Mouse (Mus musculus) forebrain, embryonic 12.5 days (tissue): ENCODE measurements around the gene Lbhd2. TPM values are rescaled to one million over a fixed set of nuclear protein-coding genes. Genes with fewer than 3 reads are reported as not detected.
A peak's percentile ranks its signal among the peaks of the same experiment; 100 is the strongest.

Experiments used
- ATAC-seq: fragments of 200-750 bp; cut with Nextera tagmentation; 2 replicates; pipeline ENCODE4 v1.8.0; 2017; ENCODE audit warnings: moderate TSS enrichment; ENCODE audit not compliant: low FRiP score
- H3K27ac ChIP-seq: fragments of 300-500 bp; sonication (generic); 2 replicates; pipeline ENCODE4 v1.5.1; 2016; ENCODE audit warnings: mild to moderate bottlenecking
- H3K27me3 ChIP-seq: fragments of 300-500 bp; sonication (generic); 2 replicates; pipeline ENCODE4 v1.6.1; 2016; ENCODE audit warnings: mild to moderate bottlenecking
- H3K36me3 ChIP-seq: fragments of 300-500 bp; sonication (generic); replicated peaks from 2 replicates; pipeline ENCODE4 v1.6.1; 2016; ENCODE audit warnings: mild to moderate bottlenecking
- H3K4me1 ChIP-seq: fragments of 300-500 bp; sonication (generic); 2 replicates; pipeline ENCODE4 v1.6.1; 2016
- H3K4me2 ChIP-seq: fragments of 300-500 bp; sonication (generic); 2 replicates; pipeline ENCODE4 v1.6.1; 2016; ENCODE audit warnings: mild to moderate bottlenecking, moderate library complexity
- H3K4me3 ChIP-seq: fragments of 300-500 bp; sonication (generic); replicated peaks from 2 replicates; pipeline ENCODE4 v1.5.1; 2016; ENCODE audit warnings: mild to moderate bottlenecking
- H3K9ac ChIP-seq: fragments of 300-500 bp; sonication (generic); 2 replicates; pipeline ENCODE4 v1.6.1; 2016; ENCODE audit warnings: mild to moderate bottlenecking
- H3K9me3 ChIP-seq: fragments of 300-500 bp; sonication (generic); 2 replicates; pipeline ENCODE4 v1.6.1; 2016
- WGBS: fragments of 180-500 bp; shearing (Covaris S2); methylation state at CpG from one replicate; pipeline ENCODE4 v1.1.7; 2016; 5-methylcytosine and 5-hydroxymethylcytosine counted together
- polyA plus RNA-seq: library from polyadenylated mRNA; unstranded; fragments of >200 nt; fragmentation: Nextera tagmentation; extraction: Ambion mirVana; gene quantifications from 2 replicates; pipeline ENCODE4 v1.2.1, GENCODE M21; 2016

Gene Lbhd2
- polyA plus RNA-seq, 1 experiment from 2014 or later: 0.51 TPM

- Histone ChIP-seq H3K4me1 (peaks cover 33% of the 10 kb centered on the region), H3K9ac (no peak overlapping the region), H3K4me2 (no peak overlapping the region), H3K27me3 (peaks cover 100% of the 10 kb centered on the region), H3K36me3 (no peaks in the 10 kb centered on the region), H3K4me3 (no peak overlapping the region), H3K27ac (no peak overlapping the region), H3K9me3 (no peaks in the 10 kb centered on the region)
- ATAC-seq: no peak
- WGBS: 48% methylated on average over 12 of the region's 12 CpGs
Observed at GRCm38 (mm10) chr12:111427438-111428113, 21.0 kb downstream of the Lbhd2 start.

- Histone ChIP-seq H3K4me2 (no peak overlapping the region), H3K27ac (0 out of 2 replicates have a peak overlapping the region, but pooled peaks have one; percentile 3), H3K9ac (no peak overlapping the region), H3K27me3 (peaks cover 100% of the 10 kb centered on the region), H3K9me3 (no peaks in the 10 kb centered on the region), H3K4me1 (peaks cover 32% of the 10 kb centered on the region), H3K36me3 (no peaks in the 10 kb centered on the region), H3K4me3 (no peak overlapping the region)
- ATAC-seq: no peak
- 18% methylated on average over 8 of the region's 8 CpGs for WGBS
Observed at GRCm38 (mm10) chr12:111428364-111428763, 21.8 kb downstream of the Lbhd2 start.

- no peaks in the 10 kb centered on the region for H3K36me3 ChIP-seq
- ATAC-seq: no peak
- no peaks in the 10 kb centered on the region for H3K9me3 ChIP-seq
- peak overlapping the region; percentile 57 for H3K9ac ChIP-seq
- peak overlapping the region; percentile 64 for H3K4me2 ChIP-seq
- H3K4me1 ChIP-seq: peaks cover 27% of the 10 kb centered on the region
- WGBS: under 1% methylated on average over 40 of the region's 40 CpGs
- H3K4me3 ChIP-seq: peak overlapping the region; percentile 35
- 0 out of 2 replicates have a peak overlapping the region, but pooled peaks have one; percentile 3 for H3K27ac ChIP-seq
- H3K27me3 ChIP-seq: peaks cover 99% of the 10 kb centered on the region
Observed at GRCm38 (mm10) chr12:111428961-111429911, 22.6 kb downstream of the Lbhd2 start.

GRCm38 (mm10) chr12:111430049-111430867 is 23.6 kb downstream of the Lbhd2 start:
- Histone ChIP-seq H3K27ac (no peak overlapping the region), H3K4me2 (peak overlapping the region; percentile 64), H3K4me3 (peak overlapping the region; percentile 35), H3K27me3 (peaks cover 99% of the 10 kb centered on the region), H3K36me3 (no peaks in the 10 kb centered on the region), H3K9me3 (no peaks in the 10 kb centered on the region), H3K4me1 (peaks cover 31% of the 10 kb centered on the region), H3K9ac (peak overlapping the region; percentile 57; the same call in 1 of the 2 replicates)
- 8% methylated on average over 27 of the region's 27 CpGs for WGBS
- ATAC-seq: no peak

GRCm38 (mm10) chr12:111430868-111431817 is 24.5 kb downstream of the Lbhd2 start:
- Histone ChIP-seq H3K36me3 (no peaks in the 10 kb centered on the region), H3K4me3 (no peak overlapping the region), H3K4me1 (peaks cover 31% of the 10 kb centered on the region), H3K9ac (no peak overlapping the region), H3K9me3 (no peaks in the 10 kb centered on the region), H3K27me3 (peaks cover 95% of the 10 kb centered on the region), H3K27ac (no peak overlapping the region), H3K4me2 (no peak overlapping the region)
- ATAC-seq: no peak
- WGBS: 26% methylated on average over 14 of the region's 14 CpGs

- H3K4me3 ChIP-seq: no peak overlapping the region
- no peaks in the 10 kb centered on the region for H3K9me3 ChIP-seq
- no peak overlapping the region for H3K4me2 ChIP-seq
- ATAC-seq: no peak
- WGBS: 29% methylated on average over 4 of the region's 4 CpGs
- peaks cover 94% of the 10 kb centered on the region for H3K27me3 ChIP-seq
- H3K4me1 ChIP-seq: peaks cover 31% of the 10 kb centered on the region
- no peak overlapping the region for H3K9ac ChIP-seq
- H3K27ac ChIP-seq: 0 out of 2 replicates have a peak overlapping the region, but pooled peaks have one; percentile 8
- no peaks in the 10 kb centered on the region for H3K36me3 ChIP-seq
Observed at GRCm38 (mm10) chr12:111432097-111432496, 25.5 kb downstream of the Lbhd2 start.

- H3K4me2 ChIP-seq: no peak overlapping the region
- no peaks in the 10 kb centered on the region for H3K9me3 ChIP-seq
- H3K27ac ChIP-seq: no peak overlapping the region
- peaks cover 94% of the 10 kb centered on the region for H3K27me3 ChIP-seq
- no peak overlapping the region for H3K9ac ChIP-seq
- WGBS: 55% methylated on average over 4 of the region's 5 CpGs
- no peaks in the 10 kb centered on the region for H3K36me3 ChIP-seq
- H3K4me3 ChIP-seq: no peak overlapping the region
- peaks cover 31% of the 10 kb centered on the region for H3K4me1 ChIP-seq
- ATAC-seq: no peak
Observed at GRCm38 (mm10) chr12:111432751-111433331, 26.2 kb downstream of the Lbhd2 start.

- no peaks in the 10 kb centered on the region for H3K36me3 ChIP-seq
- ATAC-seq: no peak
- no peaks in the 10 kb centered on the region for H3K9me3 ChIP-seq
- H3K9ac ChIP-seq: no peak overlapping the region
- H3K4me1 ChIP-seq: peaks cover 18% of the 10 kb centered on the region
- 19% methylated on average over 7 of the region's 7 CpGs for WGBS
- H3K27me3 ChIP-seq: peaks cover 92% of the 10 kb centered on the region
- H3K4me2 ChIP-seq: no peak overlapping the region
- 0 out of 2 replicates have a peak overlapping the region, but pooled peaks have one; percentile 46 for H3K27ac ChIP-seq
- H3K4me3 ChIP-seq: no peak overlapping the region
Observed at GRCm38 (mm10) chr12:111434164-111434744, 27.6 kb downstream of the Lbhd2 start.

- Histone ChIP-seq H3K36me3 (no peaks in the 10 kb centered on the region), H3K9ac (no peak overlapping the region), H3K4me2 (no peak overlapping the region), H3K4me1 (peaks cover 12% of the 10 kb centered on the region), H3K9me3 (no peaks in the 10 kb centered on the region), H3K4me3 (no peak overlapping the region), H3K27ac (0 out of 2 replicates have a peak overlapping the region, but pooled peaks have one; percentile 46), H3K27me3 (peaks cover 89% of the 10 kb centered on the region)
- WGBS: 60% methylated on average over 8 of the region's 8 CpGs
- no peak for ATAC-seq
Observed at GRCm38 (mm10) chr12:111434745-111435327, 28.2 kb downstream of the Lbhd2 start.

GRCm38 (mm10) chr12:111436170-111436569 is 29.6 kb downstream of the Lbhd2 start:
- 92% methylated on average over 3 of the region's 3 CpGs for WGBS
- H3K36me3 ChIP-seq: no peaks in the 10 kb centered on the region
- no peak overlapping the region for H3K4me2 ChIP-seq
- H3K9me3 ChIP-seq: no peaks in the 10 kb centered on the region
- H3K27ac ChIP-seq: no peak overlapping the region
- peaks cover 88% of the 10 kb centered on the region for H3K27me3 ChIP-seq
- H3K9ac ChIP-seq: no peak overlapping the region
- no peak overlapping the region for H3K4me3 ChIP-seq
- ATAC-seq: no peak
- H3K4me1 ChIP-seq: 0 out of 2 replicates have a peak, but pooled peaks cover 4% of the 10 kb centered on the region
